8 mouse cellular contexts compared by ENCODE assay signal in the genomic region with DNA sequence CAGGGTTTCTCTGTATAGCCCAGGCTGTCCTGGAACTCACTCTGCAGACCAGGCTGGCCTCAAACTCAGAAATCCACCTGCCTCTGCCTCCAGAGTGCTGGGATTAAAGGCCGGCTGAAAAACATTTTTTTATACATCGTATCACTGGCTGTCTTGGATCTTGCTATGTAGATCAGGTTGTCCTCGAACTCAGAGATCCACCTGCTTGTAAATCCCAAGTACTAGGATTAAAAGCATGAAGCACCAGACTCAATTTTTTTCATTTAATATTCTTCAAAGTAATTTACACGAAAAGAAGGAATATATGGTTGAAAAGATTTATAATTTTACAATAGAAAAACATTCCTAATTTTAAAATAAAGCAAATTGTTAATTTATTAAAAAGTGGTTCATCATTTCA. TPM values are rescaled to one million over a fixed set of nuclear protein-coding genes. Genes with fewer than 3 reads are reported as not detected.
DNase-seq lines count a peak whose midpoint lies in the region; ATAC-seq and TF ChIP-seq lines count a peak whose summit lies in the region.

No protein-coding gene starts in this region.

- H3K27me3 ChIP-seq in heart, embryonic 10.5 days (ENCODE audit: insufficient read depth, poor library complexity, severe bottlenecking), result no peaks in the 10 kb centered on the region
- H3K27me3 ChIP-seq in E14TG2a.4 (ENCODE audit: insufficient read depth, low read length), result no peaks in the 10 kb centered on the region
- no peaks in the 10 kb centered on the region for H3K27me3 ChIP-seq in forebrain, postnatal 0 days (ENCODE audit: insufficient read depth, low read length)
- H3K27me3 ChIP-seq in liver, embryonic 13.5 days, result no peaks in the 10 kb centered on the region

- H3K36me3 ChIP-seq in heart, embryonic 10.5 days, result peaks cover 16% of the 10 kb centered on the region
- H3K36me3 ChIP-seq in E14TG2a.4 (ENCODE audit: insufficient read depth, low read length), result peaks cover 36% of the 10 kb centered on the region
- H3K36me3 ChIP-seq in forebrain, postnatal 0 days (ENCODE audit: insufficient read depth), result peaks cover 5% of the 10 kb centered on the region; the same call in 1 of the 2 replicates
- H3K36me3 ChIP-seq in liver, embryonic 13.5 days, result peaks cover 23% of the 10 kb centered on the region

- H3K4me3 ChIP-seq in heart, embryonic 10.5 days, result peak overlapping the region; percentile 88; the same call in 1 of the 2 replicates
- H3K4me3 ChIP-seq in E14TG2a.4 (replicated peaks; ENCODE audit: low read length), result peak overlapping the region; percentile 95
- H3K4me3 ChIP-seq in forebrain, postnatal 0 days (ENCODE audit: low read depth, low read length), result no peak overlapping the region
- peak overlapping the region; percentile 86 for H3K4me3 ChIP-seq in liver, embryonic 13.5 days (replicated peaks)

- H3K4me2 ChIP-seq in forebrain, postnatal 0 days (ENCODE audit: low read depth), result 0 out of 2 replicates have a peak overlapping the region, but pooled peaks have one; percentile 93
- H3K4me2 ChIP-seq in liver, embryonic 13.5 days, result peak overlapping the region; percentile 92

- no peaks in the 10 kb centered on the region for H3K9me3 ChIP-seq in heart, embryonic 10.5 days
- no peaks in the 10 kb centered on the region for H3K9me3 ChIP-seq in E14TG2a.4 (ENCODE audit: low read length)
- no peaks in the 10 kb centered on the region for H3K9me3 ChIP-seq in forebrain, postnatal 0 days (ENCODE audit: low read length)
- no peaks in the 10 kb centered on the region for H3K9me3 ChIP-seq in liver, embryonic 13.5 days (replicated peaks)

- no peak for DNase-seq in heart, embryonic 10.5 days (ENCODE audit: low spot score)
- DNase-seq in heart, adult 8-10 months (ENCODE audit: low spot score), result no peak
- DNase-seq in forebrain, postnatal 0 days, result no peak
- DNase-seq in liver, embryonic 13.5 days, result no peak
- no peak for DNase-seq in adrenal gland, postnatal 14 days
- DNase-seq in ovary, postnatal 14 days (ENCODE audit: low spot score), result no peak

- TF ChIP-seq CTCF in E14TG2a.4 (conservative IDR thresholded peaks at IDR 0.05; ENCODE audit: low read length), result no peak
- TF ChIP-seq CTCF in forebrain, postnatal 0 days (IDR thresholded peaks at IDR 0.05; ENCODE audit: low read depth), result no peak

- WGBS in heart, embryonic 10.5 days, result 75% methylated on average over 4 of the region's 4 CpGs
- 81% methylated on average over 4 of the region's 4 CpGs for WGBS in forebrain, postnatal 0 days
- 59% methylated on average over 4 of the region's 4 CpGs for WGBS in liver, embryonic 13.5 days (ENCODE audit: insufficient replicate concordance)

- peaks cover 26% of the 10 kb centered on the region for H3K4me1 ChIP-seq in heart, embryonic 10.5 days
- peaks cover 73% of the 10 kb centered on the region for H3K4me1 ChIP-seq in E14TG2a.4 (replicated peaks; ENCODE audit: low read depth, low read length)
- H3K4me1 ChIP-seq in forebrain, postnatal 0 days (ENCODE audit: insufficient read depth), result peaks cover 8% of the 10 kb centered on the region; the same call in 1 of the 2 replicates
- H3K4me1 ChIP-seq in liver, embryonic 13.5 days (replicated peaks), result peaks cover 52% of the 10 kb centered on the region

- H3K9ac ChIP-seq in forebrain, postnatal 0 days, result no peak overlapping the region
- H3K9ac ChIP-seq in liver, embryonic 13.5 days, result peak overlapping the region; percentile 73

- no peak for ATAC-seq in forebrain, postnatal 0 days
- ATAC-seq in liver, embryonic 13.5 days (ENCODE audit: low read depth), result no peak
- ATAC-seq in megakaryocyte-erythroid progenitor cell, adult 5-6 weeks (replicated peaks; ENCODE audit: low FRiP score, low TSS enrichment, poor library complexity, severe bottlenecking), result no peak

- H3K27ac ChIP-seq in heart, embryonic 10.5 days, result 0 out of 2 replicates have a peak overlapping the region, but pooled peaks have one; percentile 94
- no peak overlapping the region for H3K27ac ChIP-seq in forebrain, postnatal 0 days (ENCODE audit: low read depth, low read length)
- peak overlapping the region; percentile 74; the same call in 1 of the 2 replicates for H3K27ac ChIP-seq in liver, embryonic 13.5 days

RNA-seq across cellular contexts. Expression of a gene that starts 0.9 kb away (rescaled TPM):
- polyA plus RNA-seq in heart, embryonic 10.5 days (2016; fragmentation: Nextera tagmentation; extraction: Ambion mirVana), result 24.0 and 30.0 TPM in 2 replicates
- 1 to 10 TPM in 3 of 4 experiments, under 1 TPM in 1; 0.84 to 1.9 (median 1.4) TPM for total RNA-seq in heart, adult 8-10 months (2022)
- 4.7 and 5.9 TPM in 2 replicates for total RNA-seq in forebrain, postnatal 0 days (2014; rRNA removed)
- 4.5 and 4.6 TPM in 2 replicates for polyA plus RNA-seq in forebrain, postnatal 0 days (2015; fragmentation: Nextera tagmentation; extraction: Ambion mirVana)
- 19.8 and 27.1 TPM in 2 replicates for polyA plus RNA-seq in liver, embryonic 13.5 days (2015; fragmentation: Nextera tagmentation; extraction: Ambion mirVana)
- total RNA-seq in adrenal gland, postnatal 14 days (2021), result 8.3 and 10.2 TPM in 2 replicates
- total RNA-seq in megakaryocyte-erythroid progenitor cell, adult 5-6 weeks (2014; fragmentation: Nextera tagmentation), result 46.9 and 47.7 TPM in 2 replicates
- 34.5 and 37.5 TPM in 2 replicates for total RNA-seq in megakaryocyte-erythroid progenitor cell, adult 5-6 weeks (2017)

RNA-seq across cellular contexts. Expression of a gene that starts 2.9 kb away (rescaled TPM):
- polyA plus RNA-seq in heart, embryonic 10.5 days (2016; fragmentation: Nextera tagmentation; extraction: Ambion mirVana), result 117 and 155 TPM in 2 replicates
- total RNA-seq in heart, adult 8-10 months (2022), result 10 to 100 TPM; 12.3 to 14.4 (median 13.3) TPM
- total RNA-seq in forebrain, postnatal 0 days (2014; rRNA removed), result 65.1 and 74.5 TPM in 2 replicates
- polyA plus RNA-seq in forebrain, postnatal 0 days (2015; fragmentation: Nextera tagmentation; extraction: Ambion mirVana), result 93.2 and 99.0 TPM in 2 replicates
- 48.0 and 50.9 TPM in 2 replicates for polyA plus RNA-seq in liver, embryonic 13.5 days (2015; fragmentation: Nextera tagmentation; extraction: Ambion mirVana)
- total RNA-seq in adrenal gland, postnatal 14 days (2021), result 46.2 and 53.7 TPM in 2 replicates
- total RNA-seq in megakaryocyte-erythroid progenitor cell, adult 5-6 weeks (2014; fragmentation: Nextera tagmentation), result 25.2 and 35.7 TPM in 2 replicates
- total RNA-seq in megakaryocyte-erythroid progenitor cell, adult 5-6 weeks (2017), result 13.6 and 22.1 TPM in 2 replicates

RNA-seq across cellular contexts. Expression of a gene that starts 33.8 kb away (rescaled TPM):
- 69.5 and 111 TPM in 2 replicates for polyA plus RNA-seq in heart, embryonic 10.5 days (2016; fragmentation: Nextera tagmentation; extraction: Ambion mirVana)
- total RNA-seq in heart, adult 8-10 months (2022), result 10 to 100 TPM; 78.9 to 90.4 (median 87.1) TPM
- total RNA-seq in forebrain, postnatal 0 days (2014; rRNA removed), result 155 and 159 TPM in 2 replicates
- polyA plus RNA-seq in forebrain, postnatal 0 days (2015; fragmentation: Nextera tagmentation; extraction: Ambion mirVana), result 99.0 and 110 TPM in 2 replicates
- 13.5 and 14.5 TPM in 2 replicates for polyA plus RNA-seq in liver, embryonic 13.5 days (2015; fragmentation: Nextera tagmentation; extraction: Ambion mirVana)
- 86.1 and 91.1 TPM in 2 replicates for total RNA-seq in adrenal gland, postnatal 14 days (2021)
- total RNA-seq in megakaryocyte-erythroid progenitor cell, adult 5-6 weeks (2014; fragmentation: Nextera tagmentation), result 5.4 and 12.1 TPM in 2 replicates
- total RNA-seq in megakaryocyte-erythroid progenitor cell, adult 5-6 weeks (2017), result 2.1 and 6.2 TPM in 2 replicates

RNA-seq across cellular contexts. Expression of a gene that starts 34.0 kb away (rescaled TPM):
- 7.7 and 8.0 TPM in 2 replicates for polyA plus RNA-seq in heart, embryonic 10.5 days (2016; fragmentation: Nextera tagmentation; extraction: Ambion mirVana)
- 10 to 100 TPM; 11.8 to 17.5 (median 14.4) TPM for total RNA-seq in heart, adult 8-10 months (2022)
- total RNA-seq in forebrain, postnatal 0 days (2014; rRNA removed), result 2.2 and 4.5 TPM in 2 replicates
- 4.0 and 4.3 TPM in 2 replicates for polyA plus RNA-seq in forebrain, postnatal 0 days (2015; fragmentation: Nextera tagmentation; extraction: Ambion mirVana)
- 1.5 and 1.8 TPM in 2 replicates for polyA plus RNA-seq in liver, embryonic 13.5 days (2015; fragmentation: Nextera tagmentation; extraction: Ambion mirVana)
- total RNA-seq in adrenal gland, postnatal 14 days (2021), result 14.5 and 14.6 TPM in 2 replicates
- total RNA-seq in megakaryocyte-erythroid progenitor cell, adult 5-6 weeks (2014; fragmentation: Nextera tagmentation), result not detected in 2 replicates
- not detected in 2 replicates for total RNA-seq in megakaryocyte-erythroid progenitor cell, adult 5-6 weeks (2017)

RNA-seq across cellular contexts. Expression of a gene that starts 35.5 kb away (rescaled TPM):
- 33.1 and 34.3 TPM in 2 replicates for polyA plus RNA-seq in heart, embryonic 10.5 days (2016; fragmentation: Nextera tagmentation; extraction: Ambion mirVana)
- total RNA-seq in heart, adult 8-10 months (2022), result 10 to 100 TPM; 50.4 to 64.4 (median 55.4) TPM
- total RNA-seq in forebrain, postnatal 0 days (2014; rRNA removed), result 90.3 and 109 TPM in 2 replicates
- 88.1 and 88.6 TPM in 2 replicates for polyA plus RNA-seq in forebrain, postnatal 0 days (2015; fragmentation: Nextera tagmentation; extraction: Ambion mirVana)
- 14.2 and 15.6 TPM in 2 replicates for polyA plus RNA-seq in liver, embryonic 13.5 days (2015; fragmentation: Nextera tagmentation; extraction: Ambion mirVana)
- 65.6 and 79.5 TPM in 2 replicates for total RNA-seq in adrenal gland, postnatal 14 days (2021)
- 16.3 and 21.1 TPM in 2 replicates for total RNA-seq in megakaryocyte-erythroid progenitor cell, adult 5-6 weeks (2014; fragmentation: Nextera tagmentation)
- total RNA-seq in megakaryocyte-erythroid progenitor cell, adult 5-6 weeks (2017), result 13.2 and 29.1 TPM in 2 replicates
